Mouse (Mus musculus): ENCODE results near the gene Hist1h3h.
A peak's percentile ranks its signal among the peaks of the same experiment; 100 is the strongest.
"Not testable (repeated sequence)": the region's sequence is repeated elsewhere in the genome, so short reads cannot be mapped to it uniquely, and the experiment has no call there.

The Hist1h3h gene

DNA sequence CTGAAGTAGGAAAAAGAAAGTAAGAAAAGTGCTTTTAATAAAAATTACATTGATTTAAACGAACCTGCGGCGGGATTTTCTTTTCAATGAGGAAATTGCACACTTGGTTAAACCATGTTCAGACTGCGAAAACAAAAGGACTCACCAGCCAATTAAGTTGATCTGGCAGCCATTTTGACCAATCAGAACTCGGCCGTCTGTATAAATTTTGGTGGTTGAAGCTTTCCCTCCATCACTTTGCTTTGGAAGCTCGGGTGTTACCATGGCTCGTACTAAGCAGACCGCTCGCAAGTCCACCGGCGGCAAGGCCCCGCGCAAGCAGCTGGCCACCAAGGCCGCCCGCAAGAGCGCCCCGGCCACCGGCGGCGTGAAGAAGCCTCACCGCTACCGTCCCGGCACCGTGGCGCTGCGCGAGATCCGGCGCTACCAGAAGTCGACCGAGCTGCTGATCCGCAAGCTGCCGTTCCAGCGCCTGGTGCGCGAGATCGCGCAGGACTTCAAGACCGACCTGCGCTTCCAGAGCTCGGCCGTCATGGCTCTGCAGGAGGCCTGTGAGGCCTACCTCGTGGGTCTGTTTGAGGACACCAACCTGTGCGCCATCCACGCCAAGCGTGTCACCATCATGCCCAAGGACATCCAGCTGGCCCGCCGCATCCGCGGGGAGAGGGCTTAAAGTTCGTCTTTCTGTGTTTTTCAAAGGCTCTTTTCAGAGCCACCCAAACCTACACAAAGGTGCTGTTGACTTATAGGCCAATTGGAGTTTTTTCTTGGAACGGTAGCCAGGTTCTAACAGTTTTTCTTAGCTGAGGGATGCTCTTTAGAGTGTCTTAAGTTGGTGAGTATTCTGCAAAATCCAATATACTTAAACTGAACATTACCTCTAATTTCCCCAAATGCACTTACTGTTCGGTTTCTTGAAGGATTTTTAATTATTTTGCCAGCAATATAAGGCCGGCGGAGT, at the start of gene Hist1h3h:
TSS of gene Hist1h3h (plus strand) at position 263 of the 961 bp plus-strand sequence.
- DNase-seq (ENCODE audit: low read depth in 2 of 2, low spot score in 2 of 2), result peak; percentile 56 to 77

DNA sequence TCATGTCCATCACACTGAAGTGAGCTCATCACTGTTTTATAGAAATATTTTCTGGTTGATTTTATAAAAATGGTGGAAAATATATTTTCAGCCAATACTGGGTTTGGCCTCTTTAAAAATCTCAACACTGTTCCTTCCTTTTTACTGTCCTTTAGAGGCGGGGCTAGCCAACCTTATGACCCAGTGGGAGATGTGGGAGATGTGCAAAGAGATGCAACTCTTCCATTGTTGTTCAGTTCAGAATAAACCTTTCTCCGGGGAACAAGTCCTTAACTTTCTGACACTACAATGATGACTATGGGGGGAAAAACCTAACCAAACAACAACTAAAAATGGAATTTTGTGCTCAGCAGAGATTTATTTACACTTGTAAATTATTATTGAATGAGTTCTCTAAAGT, 40.2 kb upstream of the Hist1h3h start, which contains the start of gene Olfr1360:
TSS of gene Olfr1360 (minus strand) at position 101 of the 400 bp plus-strand sequence.
- no peak for DNase-seq (ENCODE audit: low read depth in 2 of 2, low spot score in 2 of 2)

DNA sequence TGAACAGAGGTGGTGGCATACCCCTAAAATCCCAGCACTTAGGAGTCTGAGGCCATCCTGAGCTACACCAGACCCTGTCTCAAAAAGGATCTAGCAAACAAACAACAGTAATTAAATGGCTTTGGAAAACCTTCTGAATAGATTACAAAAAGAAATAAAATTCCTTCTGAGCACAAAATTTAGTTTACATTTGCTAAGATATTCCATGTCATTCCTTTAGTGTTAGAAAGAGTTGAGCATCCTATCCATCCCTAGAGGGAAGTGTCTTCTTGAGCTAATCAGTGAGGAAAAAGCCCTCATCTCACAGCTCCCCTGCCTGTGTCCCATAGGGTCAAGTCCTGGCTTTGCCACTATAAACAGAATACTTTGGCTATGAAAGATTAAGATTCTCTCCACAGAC, 19.6 kb upstream of the Hist1h3h start, which contains the start of gene Olfr1359:
TSS of gene Olfr1359 (plus strand) at position 301 of the 400 bp plus-strand sequence.
- DNase-seq (ENCODE audit: low read depth in 2 of 2, low spot score in 2 of 2), result no peak

DNA sequence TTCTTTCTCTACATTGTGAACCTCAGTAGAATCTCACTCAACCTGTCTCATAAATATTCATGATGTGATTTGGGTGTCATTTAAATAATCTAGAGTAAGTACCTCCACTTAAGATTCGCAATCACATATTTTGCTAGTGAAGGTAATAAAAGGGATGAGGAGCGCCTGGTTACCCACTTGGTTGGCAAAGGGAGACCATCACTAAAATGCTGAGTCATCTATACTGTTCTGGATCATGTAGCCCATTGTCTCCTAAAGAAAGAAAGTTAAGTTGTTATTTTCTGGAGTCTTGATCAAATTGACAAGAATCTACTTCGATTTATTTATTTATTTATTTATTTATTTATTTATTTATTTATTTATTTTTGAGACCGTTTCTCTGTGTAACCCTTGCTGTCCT, 10.8 kb upstream of the Hist1h3h start:
- DNase-seq (ENCODE audit: low read depth in 2 of 2, low spot score in 2 of 2), result no peak

DNA sequence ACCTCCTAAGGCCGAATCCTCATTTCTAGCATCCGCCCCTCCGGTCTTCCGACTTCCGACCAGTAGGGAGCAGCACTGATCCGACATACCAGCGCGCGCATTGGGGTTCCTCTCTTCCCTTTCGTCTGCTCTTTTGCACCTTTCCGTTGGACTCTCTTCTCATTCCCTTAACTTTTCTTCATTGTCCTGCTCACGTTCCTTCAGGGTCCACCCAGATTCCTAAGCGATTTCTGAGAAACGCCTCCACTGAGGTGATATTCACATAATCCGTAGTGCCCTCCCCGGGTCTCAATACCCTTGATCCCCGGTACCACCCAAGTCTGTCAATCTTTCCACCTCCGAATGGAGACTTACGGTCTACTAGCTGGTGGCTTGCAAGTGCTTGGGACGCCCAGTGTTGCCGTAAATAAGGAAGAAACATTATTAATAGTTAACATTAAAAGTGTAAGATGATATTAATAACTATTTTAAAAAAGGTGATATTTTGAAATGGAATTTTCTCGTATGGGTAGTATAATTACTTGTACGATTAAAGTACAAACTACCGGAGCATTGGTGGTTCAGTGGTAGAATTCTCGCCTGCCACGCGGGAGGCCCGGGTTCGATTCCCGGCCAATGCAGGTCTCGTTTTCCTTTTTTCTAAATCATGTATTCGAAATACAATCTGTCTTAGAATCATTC, 7.3 kb upstream of the Hist1h3h start:
- peak; percentile 85 to 88 for DNase-seq (ENCODE audit: low read depth in 2 of 2, low spot score in 2 of 2)

DNA sequence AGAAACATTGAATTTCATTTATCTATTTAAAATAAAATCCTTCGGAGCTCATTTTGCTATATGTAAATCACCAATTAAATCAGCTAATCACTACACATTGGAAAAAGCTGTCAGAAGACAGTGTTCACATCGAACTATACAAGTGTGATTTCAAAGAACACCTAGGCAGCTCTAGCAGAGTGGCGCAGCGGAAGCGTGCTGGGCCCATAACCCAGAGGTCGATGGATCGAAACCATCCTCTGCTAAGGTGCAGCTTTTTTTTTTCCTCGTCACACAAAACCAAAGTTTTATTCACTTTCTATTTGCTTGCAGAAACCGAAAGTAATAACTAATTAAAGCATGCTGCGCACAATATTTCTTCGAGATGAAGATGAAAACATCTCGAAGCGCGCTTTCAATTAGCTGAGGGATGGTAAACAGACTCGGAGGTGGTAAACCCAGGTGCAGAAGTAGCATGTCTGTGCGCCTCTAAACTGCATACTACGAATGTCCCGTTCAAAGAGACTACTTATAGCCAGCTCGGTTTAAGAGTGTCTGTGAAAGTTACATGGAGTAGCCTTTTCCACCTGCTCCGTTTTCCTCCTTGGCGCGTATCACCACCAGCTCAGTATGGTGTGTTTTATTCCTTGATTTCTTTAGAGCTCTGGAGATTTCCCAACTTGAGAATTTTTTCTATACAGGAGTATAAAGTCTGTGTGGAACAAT, 6.5 kb upstream of the Hist1h3h start:
- peak; percentile 92 for DNase-seq (ENCODE audit: low read depth in 2 of 2, low spot score in 2 of 2)

DNA sequence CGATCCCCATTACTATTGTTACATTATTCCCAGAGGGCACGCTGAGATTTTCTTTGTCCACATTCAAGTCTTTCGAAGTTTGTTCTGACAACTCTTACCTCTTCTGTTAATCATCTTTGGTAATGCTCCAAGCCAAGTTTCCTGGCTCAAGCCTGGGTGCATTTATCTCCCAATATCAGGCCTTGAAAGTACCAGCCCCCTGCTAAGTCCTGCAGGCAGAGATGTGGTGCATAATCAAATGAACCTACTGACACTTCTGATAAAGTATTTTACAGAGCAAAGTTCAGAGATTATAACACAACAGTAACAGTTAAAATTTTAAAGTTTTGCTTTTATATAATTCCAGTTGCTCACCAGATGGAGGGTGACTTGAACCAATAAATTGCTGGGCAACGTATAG, 5.8 kb upstream of the Hist1h3h start:
- DNase-seq (ENCODE audit: low read depth in 2 of 2, low spot score in 2 of 2), result no peak

DNA sequence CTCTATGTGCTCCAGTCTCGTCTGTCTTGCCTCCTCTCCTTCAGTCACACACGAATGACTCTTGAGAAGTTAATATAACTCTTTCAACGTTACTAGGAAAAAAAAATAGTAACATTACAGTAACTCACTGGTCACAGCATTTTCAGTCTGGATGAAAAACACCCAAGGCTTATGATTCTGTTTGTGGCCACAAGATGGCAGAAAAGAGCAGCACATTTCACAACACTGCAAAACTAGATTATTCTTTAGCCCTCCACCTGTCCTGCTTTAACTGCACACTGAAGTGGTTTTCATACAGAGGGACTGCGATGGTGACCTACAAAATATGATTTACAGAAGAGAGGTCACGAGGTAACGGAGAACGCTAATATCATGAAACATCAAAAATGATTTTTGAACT, 2.7 kb upstream of the Hist1h3h start:
- DNase-seq (ENCODE audit: low read depth in 2 of 2, low spot score in 2 of 2), result peak; percentile 42 to 64

DNA sequence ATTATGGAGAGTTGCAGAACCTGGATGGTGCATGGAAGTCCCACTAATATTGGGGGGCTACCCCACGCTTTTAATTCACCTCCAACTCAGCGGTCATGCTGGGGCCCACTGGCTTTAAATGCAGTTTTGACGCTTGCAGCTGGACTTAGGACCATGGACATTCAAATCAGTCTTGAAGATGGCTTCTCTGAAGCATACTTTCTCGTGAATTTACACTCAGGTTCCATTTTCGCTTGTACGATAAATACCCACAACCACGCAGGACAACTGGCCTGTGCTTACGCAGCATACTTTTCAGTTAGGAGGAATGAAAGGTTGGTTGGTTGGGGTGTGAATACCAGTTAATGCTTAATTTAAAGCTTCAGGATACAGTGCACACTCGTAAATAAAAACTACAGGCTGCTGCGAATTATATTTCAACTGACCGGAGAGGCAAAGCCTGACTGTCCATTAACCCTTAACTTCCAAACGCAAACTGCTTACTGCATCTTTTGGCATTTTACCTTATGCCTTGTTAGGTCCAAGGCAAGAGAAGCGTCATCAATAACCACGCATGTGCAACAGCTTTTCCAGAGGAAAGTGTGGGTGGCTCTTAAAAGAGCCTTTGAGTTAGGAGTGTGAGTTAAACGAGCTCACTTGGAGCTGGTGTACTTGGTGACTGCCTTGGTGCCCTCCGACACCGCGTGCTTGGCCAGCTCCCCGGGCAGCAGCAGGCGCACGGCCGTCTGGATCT, 2.2 kb upstream of the Hist1h3h start:
- no peak for DNase-seq (ENCODE audit: low read depth in 2 of 2, low spot score in 2 of 2)

DNA sequence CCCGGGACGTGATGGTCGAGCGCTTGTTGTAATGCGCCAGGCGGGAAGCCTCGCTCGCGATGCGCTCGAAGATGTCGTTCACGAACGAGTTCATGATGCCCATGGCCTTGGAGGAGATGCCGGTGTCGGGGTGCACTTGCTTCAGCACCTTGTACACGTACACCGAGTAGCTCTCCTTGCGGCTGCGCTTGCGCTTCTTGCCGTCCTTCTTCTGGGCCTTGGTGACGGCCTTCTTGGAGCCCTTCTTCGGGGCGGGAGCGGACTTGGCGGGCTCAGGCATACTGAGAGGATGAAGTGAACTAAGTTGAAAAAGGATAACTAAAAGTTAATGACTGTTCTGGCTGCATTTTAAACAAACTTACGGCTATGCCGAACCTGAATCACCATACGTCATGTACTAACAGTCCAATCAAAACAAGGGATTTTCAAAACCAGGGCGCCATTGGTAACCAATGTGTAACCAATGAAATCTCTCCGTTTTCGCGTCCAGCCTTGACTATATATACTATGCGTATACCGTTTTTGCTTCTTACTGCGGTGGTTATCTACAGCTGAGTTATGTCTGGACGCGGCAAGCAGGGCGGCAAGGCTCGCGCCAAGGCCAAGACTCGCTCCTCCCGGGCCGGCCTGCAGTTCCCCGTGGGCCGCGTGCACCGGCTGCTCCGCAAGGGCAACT, 1.5 kb upstream of the Hist1h3h start, which contains the start of the genes Hist1h2bl and Hist1h2ai:
TSS of gene Hist1h2bl (minus strand) at position 280 of the 676 bp plus-strand sequence.
TSS of gene Hist1h2ai (plus strand) at position 559 of the 676 bp plus-strand sequence.
- peak; percentile 57 to 71 for DNase-seq (ENCODE audit: low read depth in 2 of 2, low spot score in 2 of 2)

DNA sequence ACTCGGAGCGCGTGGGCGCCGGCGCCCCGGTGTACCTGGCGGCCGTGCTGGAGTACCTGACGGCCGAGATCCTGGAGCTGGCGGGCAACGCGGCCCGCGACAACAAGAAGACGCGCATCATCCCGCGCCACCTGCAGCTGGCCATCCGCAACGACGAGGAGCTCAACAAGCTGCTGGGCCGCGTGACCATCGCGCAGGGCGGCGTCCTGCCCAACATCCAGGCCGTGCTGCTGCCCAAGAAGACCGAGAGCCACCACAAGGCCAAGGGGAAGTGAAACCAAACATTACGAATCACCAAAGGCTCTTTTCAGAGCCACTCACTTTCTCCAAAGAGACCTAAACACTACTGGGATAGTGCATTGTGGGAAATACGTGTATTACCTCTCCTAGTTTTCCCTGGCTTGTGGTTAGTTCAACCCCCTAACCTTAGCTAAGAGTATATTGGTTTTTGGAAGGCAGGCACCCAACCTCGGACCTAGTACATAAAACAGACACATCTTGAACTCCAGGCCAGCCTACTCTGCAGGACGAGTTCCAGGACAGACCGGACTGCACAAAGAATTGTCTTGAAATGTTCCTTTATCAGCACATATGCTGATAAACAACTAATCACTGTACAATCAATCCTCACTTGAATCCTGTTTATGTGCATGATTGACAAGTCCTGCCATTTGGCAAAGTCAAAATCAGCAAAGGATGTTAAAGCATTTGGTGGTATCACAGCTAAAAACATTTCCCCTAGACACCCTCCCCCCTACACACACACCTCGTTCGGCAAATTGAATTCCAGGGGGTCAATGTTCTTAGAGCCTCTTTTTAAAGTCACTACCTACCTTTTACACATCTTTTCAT, 693 bp upstream of the Hist1h3h start:
- not testable (repeated sequence) for DNase-seq (ENCODE audit: low read depth in 2 of 2, low spot score in 2 of 2)

DNA sequence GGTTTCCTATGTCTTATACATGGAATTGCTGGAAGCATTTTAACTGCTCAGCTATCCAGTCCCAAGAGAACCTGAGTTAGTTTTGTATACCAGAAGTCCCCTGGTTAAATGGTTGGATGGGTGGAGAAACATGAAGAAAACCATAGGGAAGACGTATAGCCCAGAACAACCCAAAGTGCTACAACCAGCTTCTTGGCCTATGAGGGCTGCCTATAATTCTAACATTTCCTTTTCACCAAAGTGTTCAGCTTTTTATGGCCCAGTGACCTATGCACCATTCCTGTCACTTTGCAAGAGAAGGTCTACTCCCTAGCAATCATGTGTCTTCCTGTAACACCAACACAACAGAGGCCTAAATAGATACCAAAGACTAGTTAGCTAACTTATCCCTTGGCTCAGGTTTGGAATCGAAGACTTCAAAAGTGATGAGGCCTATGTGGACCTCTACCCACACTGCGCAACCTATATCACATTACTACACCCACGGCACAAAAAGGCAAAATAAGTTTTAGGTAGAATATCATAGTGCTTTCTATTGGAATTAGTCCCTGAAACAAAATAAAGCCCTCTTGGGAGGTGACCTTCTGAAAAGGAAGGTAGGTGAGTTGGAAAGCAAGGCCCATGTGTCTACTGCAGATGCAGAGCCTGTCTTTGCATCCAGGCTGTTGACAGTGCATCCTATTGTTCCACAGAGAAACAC, 1.1 kb downstream of the Hist1h3h start:
- DNase-seq (ENCODE audit: low read depth in 2 of 2, low spot score in 2 of 2), result no peak

DNA sequence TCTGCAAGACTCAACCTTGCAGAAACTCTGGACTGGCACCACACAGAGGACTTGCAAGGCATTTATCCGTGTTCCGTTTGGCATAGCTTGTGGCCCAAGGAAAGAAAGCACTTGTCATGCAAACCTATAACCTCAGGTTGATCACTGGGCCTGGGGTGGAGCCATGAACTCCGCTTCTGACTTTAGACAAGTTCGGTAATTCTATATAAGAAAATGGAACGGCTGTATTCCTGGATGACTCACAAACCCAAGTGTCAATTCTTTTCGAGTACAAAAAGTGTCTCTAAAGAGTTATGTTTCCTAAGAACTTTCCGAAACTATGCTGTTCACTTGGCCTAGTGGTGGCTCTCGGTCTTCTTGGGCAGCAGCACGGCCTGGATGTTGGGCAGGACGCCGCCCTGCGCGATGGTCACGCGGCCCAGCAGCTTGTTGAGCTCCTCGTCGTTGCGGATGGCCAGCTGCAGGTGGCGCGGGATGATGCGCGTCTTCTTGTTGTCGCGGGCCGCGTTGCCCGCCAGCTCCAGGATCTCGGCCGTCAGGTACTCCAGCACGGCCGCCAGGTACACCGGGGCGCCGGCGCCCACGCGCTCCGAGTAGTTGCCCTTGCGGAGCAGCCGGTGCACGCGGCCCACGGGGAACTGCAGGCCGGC, 3.8 kb downstream of the Hist1h3h start:
- DNase-seq (ENCODE audit: low read depth in 2 of 2, low spot score in 2 of 2), result not testable (repeated sequence)

DNA sequence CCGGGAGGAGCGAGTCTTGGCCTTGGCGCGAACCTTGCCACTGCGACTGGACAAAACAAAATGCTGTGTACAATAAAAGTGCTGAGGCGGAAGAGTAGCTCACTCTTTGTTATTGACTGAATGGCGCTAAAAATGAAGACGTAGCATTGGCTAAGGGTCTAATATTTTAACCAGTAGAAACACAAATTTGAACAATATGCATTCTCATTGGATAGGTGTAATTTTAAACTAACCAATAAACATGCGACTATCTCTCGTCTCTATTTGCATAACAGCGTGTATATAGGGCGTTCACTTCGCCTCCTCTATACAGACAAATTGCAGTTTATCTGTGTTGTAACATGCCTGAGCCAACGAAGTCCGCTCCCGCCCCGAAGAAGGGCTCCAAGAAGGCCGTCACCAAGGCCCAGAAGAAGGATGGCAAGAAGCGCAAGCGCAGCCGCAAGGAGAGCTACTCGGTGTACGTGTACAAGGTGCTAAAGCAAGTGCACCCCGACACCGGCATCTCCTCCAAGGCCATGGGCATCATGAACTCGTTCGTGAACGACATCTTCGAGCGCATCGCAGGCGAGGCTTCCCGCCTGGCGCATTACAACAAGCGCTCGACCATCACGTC, 4.4 kb downstream of the Hist1h3h start, which contains the start of gene Hist1h2bm:
TSS of gene Hist1h2bm (plus strand) at position 288 of the 616 bp plus-strand sequence.
- peak in 1 of 2 experiments; percentile 57 for DNase-seq (ENCODE audit: low read depth in 2 of 2, low spot score in 2 of 2)

DNA sequence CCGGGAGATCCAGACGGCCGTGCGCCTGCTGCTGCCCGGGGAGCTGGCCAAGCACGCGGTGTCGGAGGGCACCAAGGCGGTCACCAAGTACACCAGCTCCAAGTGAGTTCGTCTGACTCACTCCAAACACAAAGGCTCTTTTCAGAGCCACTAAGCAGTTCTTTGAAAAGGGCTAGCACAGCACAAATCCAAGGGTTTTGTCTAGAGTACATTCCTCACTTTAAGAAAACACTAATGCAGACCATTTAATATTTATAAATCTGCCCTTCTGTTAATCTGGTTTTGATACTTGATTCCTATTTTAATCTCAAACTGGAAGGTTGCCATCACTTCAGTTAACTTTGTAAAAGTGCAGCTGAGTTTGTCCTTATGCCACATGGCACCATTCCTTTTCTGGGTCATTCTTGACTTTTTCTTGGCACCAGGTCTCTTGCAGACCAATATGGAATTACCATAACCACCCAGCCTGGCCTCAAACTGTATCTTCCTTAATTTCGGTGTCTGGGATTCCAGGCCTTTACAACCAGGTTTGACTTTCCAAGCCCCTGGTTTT, 5.0 kb downstream of the Hist1h3h start:
- no peak for DNase-seq (ENCODE audit: low read depth in 2 of 2, low spot score in 2 of 2)

DNA sequence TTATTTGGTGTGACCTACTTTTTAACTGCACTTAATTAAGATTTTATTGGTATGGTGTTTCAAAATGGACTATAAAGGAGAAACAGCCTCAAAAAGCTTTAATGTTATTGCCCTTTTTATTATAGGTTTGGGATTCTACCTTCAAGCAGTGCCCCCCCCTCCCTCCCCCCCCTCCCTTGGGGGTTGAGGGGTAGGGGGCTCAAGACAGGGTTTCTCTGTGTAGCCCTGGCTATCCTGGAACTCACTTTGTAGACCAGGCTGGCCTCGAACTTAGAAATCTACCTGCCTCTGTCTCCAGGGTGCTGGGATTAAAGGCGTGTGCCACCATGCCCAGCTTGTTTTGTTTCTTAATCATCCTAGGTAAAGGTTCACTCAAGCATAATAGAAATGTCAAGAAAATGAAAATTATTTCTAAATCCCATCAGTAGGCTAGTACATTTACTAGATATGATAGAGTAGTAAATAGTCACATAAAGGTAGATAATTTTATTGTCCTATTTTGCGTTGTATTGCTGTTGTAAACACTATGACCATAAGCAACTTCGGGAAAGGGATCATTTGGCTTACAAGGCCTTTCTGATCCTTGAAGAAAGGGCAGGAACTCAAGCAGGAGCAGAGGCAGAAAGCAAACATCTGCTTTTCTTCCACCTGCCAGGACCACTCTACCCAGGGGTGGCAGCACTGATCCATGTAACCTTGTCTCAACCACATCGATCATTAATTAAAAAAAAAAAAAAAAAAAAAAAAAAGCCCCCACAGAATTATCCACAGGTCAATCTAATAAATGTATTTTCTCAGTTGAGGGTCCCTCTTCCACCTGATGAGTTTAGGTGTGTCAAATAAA, 5.8 kb downstream of the Hist1h3h start:
- DNase-seq (ENCODE audit: low read depth in 2 of 2, low spot score in 2 of 2), result no peak

Measured in CD8-positive naive resting alpha-beta T cell, adult 2 months (primary cell).